Mouse (Mus musculus) thymus, adult 18-20 months (tissue): Measurements from ENCODE around the gene Aanat.

ENCODE experiments used
- DNase-seq, 2 experiments: peaks; one replicate each; pipeline ENCODE4 v3.0.0; 2022; ENCODE audit warnings: mixed read lengths in 2 of 2

Gene Aanat

DNA sequence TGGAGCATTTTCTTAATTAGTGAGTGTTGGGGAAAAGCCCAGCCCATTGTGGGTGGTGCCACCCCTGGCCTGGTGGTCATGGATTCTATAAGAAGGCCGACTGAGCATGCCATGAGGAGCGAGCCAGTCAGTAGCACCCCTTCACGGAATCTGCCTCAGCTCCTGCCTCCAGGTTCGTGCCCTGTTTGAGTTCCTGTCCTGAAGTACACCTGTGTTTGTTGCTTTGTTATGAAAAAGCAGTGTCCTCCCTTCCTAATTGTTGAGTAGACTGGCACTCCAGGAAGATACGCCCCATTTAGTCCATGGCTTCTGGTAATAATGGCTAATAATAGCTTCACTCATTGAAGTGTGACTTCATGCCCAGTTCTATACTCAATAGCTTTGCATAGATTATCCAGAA, at the start of gene Aanat:
Aanat (plus strand) TSS at position 123 of the 400 bp plus-strand sequence.
- no peak for DNase-seq

DNA sequence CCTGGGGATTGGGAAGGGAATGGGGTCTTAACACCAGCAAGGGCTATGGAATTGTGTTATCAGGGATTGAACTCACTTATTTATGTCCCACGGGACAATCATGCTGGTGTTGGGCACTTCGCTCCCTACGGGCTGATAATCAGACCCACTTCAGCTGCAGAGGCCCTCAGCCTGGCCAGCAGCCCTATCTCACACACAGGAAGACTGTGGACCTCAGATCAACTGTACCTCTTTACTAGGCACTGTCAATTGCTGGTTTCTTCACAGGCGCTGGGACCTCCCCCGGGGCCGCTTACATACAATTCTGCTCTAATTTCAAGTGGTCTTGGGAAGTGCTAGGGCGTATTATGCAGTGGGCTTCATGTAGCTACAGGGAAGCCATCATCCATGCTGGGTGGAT, 49.5 kb upstream of the Aanat start:
- DNase-seq = no peak

DNA sequence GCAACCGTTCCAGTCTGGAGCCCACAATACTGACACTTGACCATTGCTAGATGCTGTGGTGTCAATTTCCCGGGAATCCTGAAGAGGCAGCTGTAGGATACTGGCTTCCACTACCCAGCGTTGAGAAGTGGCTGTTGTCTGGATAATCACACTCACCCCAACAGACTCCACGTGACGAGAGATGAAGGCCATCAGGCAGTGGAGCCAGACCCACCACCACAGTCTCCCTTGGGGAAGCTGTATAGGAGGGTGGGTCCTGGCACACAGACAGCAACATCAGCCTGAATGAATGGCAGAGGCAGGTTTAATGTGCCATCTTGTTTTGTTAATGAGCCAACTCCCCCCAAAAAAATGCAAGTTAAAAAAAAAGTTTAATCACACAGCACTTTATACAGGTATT, 48.8 kb upstream of the Aanat start:
- DNase-seq = no peak

DNA sequence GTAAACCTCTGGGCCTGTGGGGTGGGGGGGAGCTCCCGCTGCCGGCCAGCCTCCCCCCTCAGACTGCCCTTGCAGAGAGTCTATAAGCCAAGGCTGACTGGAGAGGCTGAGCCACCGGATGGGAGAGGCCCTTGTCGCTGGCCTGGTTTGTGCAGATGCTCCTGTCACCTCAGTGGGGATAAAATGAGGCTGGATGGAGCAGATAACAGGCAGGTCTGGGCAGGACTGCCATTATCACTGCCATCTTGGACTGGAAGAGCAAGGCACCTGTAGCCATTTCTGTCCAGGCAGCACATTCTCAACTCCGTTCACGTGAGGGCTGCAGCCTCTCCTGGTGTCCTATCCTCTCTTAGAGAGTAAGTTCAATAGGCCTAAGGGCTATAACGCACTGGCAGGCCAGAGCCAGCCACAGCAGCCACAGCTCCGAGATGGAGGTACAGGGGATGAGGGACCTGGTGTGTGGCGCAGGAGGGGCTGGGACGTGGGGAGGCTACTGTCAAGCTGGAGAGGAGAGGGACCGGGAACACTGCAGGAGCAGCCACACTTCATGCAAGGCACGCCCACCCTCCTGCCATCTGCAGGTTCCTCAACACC, 48.0 kb upstream of the Aanat start:
- no peak for DNase-seq

DNA sequence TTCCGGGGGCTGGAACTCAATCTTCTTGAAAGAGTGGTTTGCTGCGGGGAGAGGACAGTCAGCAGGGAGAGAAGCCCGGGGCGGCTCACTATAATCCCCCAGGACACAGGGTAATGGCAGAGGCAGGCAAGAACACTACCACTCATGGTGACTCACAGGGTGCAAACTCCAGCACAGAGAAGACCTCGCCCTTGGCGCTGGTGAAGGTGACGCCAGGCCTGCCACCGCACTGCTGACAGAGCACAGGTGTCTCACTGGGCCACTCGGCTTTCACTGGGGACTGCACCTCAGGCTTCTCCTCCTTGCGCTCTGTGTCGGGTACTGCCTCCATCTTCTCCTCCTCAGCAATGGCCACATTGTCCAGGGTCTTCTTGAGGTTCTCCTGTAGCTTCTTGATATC, 45.0 kb upstream of the Aanat start:
- DNase-seq = no peak

DNA sequence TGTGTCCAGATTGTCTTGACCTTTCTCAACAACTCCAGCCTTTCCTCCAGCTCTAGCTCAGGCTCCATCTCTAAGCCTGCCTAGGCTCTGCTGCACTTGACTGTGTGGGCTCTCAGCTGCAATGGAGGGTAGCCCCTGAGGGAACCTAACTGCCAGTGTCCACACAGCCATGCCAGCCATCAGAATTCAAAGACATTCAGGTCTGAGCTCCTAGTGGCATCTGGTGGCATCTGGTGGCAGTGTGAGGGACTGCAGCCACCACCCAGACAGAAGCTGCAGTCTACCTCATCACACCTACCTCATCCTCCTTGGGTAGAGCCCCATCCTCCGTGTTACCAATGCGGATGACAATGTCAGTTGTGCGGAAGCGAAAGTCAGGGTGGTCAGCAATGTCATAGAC, 43.1 kb upstream of the Aanat start:
- no peak for DNase-seq

DNA sequence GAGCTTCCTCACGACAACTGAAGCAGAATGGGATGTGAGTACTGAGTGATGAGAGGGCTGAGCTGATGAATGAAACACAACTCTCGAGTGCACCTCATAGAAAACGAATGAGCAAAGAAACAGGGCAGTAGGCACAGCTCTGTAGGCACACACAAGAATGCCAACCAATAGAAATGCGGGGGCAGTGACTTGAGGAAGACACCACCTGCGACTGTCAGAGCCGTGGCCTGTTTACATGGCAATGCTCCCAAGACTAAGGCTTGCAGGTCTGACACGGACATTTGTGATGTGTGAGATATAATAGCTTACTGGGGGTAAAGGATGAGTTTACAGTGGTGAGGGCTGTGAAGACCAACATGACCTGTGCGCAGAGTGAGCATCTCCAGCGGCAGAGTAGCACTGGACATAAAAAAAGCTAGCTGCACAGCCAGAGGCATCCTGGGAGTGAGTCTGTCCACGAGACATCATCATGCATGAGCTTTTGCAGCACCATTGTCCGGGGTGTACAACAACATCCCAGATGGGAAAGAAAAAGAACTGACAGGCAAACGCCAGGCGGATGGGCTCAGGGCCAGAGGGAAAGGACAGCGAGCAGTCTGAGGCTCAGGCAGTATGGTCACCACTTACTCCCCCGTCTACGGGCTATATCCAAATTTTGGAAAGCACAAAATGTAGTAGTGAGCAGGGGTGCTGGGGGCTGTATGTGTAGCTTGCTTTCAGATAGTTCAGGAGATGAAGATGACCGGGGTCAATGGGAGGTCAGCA, 38.8 kb upstream of the Aanat start:
- DNase-seq = no peak

DNA sequence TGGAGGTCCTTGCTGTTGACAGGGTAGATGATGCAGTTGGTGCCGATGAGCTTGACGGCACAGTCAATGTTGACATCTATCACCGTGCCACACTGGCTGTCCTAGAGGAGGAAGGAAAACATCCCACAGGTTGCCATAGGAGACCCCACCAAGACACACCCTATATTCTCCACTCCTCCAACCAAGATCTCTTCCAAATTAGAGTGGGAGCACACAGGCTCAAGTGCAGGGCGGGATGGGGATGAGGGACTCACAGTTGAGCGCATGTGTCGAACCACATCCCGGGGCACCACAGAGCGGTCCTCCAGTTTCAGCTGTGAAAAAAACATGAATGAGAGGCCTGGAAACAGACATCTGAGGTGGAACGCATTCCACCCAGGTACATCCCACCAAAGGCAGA, 37.5 kb upstream of the Aanat start:
- no peak for DNase-seq

DNA sequence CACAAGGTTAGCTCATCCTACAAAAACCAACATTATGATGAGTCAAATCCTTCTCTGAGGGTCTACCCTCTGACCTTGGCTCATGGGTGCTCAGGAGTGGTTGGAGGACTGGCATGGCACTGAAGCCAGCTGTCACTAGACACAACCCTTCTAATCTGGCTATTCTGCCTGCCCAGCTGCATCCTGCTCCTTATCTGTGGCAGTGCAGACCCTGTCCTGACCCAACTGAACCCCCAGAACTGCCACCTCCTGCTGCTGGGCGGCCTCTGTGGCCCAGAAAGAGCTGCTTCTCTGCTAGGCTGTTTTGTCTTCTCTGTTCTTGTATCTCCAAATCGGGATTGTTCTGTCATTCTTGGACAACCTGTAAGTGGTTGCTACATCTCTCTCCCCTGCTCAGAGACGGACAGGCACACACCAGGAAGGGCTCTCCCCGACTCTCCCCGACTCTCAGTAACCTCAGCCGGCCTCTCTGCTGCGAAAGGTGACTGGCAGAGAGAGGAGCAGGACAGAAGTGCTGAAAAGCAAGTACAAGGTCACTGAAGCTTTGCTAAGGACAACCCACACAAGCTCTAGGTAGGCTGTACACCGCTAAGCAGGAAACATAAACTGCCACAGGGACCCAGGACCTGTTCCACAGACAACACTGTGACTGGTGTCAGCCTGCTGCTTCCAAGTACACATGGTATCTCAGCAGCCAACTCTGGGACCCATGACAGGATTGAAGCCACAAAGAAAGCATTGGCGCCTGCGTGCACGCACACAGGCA, 36.8 kb upstream of the Aanat start:
- DNase-seq = no peak

DNA sequence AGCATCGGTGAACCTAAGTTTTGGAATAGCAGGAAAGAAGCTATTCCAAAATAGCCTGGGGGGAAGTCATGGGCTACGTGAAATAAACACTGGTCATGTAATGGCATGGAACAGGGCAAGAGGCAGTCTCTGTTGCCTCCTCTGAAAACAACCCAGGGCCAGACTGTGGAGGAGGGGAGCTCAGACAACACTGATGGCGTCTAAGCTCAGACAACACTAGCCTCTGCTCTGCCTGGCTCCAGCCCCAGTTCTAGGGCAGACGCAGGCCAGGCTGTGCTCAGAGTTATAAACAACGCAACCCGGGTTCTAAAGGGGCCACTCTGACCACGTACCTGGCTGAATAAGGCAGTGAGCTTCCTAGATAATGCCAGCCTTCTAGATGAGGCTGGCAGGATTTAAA, 35.5 kb upstream of the Aanat start:
- no peak for DNase-seq

DNA sequence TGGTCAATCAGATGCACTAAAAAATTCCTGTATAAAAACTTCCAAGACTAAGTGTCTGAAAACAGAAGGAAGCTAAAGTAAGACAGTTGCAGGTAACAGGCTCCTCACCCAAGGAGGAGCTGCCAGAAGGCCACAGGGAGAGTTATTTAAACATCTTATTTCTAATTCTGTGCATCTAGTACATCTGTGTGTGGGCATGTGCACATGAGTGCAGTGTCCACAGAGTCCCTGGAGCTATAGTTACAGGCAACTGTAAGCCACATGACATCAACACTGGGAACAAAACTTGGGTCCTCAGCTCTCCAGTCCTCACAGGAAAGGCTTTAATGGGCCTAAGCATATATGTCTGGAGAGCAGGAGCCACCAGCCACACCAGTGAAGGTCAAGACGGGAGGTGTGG, 34.0 kb upstream of the Aanat start:
- no peak for DNase-seq

DNA sequence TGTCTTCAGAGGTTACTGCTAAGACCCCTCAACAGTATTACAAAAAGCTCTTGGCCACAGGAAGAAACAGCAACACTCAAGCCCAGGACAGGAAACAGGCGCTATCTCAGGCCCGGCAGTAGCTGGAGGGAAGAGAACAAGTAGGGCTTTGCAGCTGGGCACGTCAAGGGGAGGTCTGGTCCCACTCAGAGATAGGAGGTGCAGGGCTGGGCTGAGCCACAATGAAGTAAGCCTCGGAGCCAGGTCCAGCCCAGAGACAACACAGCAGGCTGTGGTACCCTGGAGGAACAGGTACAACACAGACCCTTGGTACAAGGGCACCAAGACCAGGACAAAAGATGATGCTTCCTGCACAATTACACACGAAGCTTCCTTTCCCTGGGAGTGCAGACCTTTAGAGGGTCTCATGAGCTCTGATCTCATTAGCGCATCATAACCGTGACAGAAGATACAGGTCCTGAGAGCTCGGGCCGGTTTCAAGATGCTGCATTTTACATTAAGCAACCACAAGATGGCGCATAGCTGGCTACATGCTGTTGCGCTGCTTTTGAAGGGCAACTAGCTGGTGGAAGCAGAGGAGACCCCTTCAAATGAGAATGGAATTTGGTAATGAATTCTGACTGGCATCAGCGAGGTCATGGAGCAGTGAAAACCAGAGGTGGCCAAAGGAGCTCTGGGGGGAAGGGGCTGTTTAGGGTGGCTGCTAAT, 31.9 kb upstream of the Aanat start:
- no peak for DNase-seq

DNA sequence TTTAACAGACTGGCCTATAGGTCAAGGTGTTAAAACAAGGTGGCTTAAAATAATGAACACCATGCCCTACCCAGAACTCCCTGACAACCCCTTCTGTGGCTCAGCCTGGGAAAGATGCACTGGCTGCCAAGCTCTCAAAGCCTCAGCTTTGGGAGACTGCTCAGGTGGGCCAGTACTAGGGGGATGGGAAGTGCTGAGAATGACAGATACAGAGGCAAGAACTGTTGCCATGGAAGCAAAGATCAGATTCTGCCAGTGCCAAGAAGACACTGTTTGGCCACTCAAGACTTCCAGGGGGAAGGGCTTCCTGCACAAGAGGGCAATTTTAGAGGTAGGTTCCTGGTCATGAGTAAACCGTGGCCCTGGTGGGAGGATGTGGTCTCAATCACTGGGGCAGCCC, 30.7 kb upstream of the Aanat start:
- no peak for DNase-seq

DNA sequence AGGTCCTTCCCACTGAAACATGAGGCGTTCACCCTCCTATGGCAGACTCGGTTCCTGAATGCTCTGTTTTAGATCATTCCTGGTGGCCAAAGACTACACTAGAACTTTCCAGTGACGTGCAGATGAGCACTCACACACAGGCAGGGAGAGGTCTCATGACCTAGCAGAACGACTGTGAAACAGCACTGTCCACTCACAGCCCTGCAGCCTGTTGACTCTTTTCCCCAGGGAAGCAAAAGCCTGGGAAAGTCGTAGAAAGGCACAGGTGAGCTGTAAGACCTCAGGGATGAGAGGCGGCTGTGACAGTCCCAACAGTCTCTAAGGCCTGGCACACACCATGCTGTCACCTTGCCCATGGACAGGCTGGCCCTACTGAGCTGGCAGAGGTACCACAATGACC, 29.9 kb upstream of the Aanat start:
- no peak for DNase-seq

DNA sequence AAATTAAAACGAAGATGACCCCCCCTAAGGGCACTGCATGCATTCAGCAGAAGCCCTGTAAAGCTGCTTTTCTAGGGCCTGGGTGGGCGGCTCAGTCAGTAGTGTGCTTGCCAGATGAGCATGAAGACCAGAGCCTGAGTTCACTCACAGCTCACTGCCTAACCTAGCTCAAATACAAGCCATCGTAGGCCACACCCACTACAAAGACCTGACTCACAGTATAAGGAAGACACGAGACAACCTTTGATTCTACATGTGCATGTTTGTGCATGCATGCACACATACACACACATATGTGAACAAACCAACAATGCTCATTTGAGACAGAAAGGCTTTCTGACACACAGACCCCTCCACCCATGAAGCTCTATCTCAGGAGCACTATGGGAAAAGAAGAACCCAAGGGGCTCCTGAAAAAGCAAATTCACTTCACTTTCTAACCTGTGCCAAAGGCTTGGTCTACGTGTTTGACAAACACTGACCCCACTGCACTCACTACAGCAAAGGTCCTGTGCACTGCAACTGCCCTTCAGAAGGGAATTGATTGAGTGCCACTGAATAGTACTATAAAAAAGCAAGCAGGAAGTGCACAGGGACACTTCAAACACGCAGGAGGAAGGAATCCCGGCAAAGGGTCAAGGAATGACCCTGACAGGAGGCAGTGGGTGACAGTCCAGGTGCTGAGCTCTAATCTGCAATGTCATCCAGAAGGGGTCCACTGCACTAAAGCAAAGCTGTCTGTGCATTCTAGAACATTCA, 20.8 kb upstream of the Aanat start:
- DNase-seq = no peak

DNA sequence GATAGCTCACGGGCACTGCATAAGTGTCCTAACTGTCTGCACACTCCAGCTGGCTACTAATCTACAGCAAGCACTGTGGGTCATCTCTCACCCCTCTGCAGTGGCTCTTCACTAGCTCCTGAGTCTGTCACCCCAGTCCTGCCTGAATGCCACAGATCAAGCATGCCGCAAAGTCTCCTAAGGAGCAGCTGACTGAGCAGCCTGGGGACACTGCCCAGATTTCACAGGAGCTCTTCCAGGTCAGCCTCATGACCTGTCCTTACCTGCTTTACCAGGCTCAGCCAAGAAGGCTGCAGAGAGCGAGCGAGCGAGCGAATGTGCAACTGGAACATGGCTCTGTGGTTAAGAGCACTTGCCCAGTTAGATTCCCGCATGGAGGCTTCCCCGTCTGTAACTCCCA, 18.7 kb upstream of the Aanat start:
- DNase-seq = no peak

DNA sequence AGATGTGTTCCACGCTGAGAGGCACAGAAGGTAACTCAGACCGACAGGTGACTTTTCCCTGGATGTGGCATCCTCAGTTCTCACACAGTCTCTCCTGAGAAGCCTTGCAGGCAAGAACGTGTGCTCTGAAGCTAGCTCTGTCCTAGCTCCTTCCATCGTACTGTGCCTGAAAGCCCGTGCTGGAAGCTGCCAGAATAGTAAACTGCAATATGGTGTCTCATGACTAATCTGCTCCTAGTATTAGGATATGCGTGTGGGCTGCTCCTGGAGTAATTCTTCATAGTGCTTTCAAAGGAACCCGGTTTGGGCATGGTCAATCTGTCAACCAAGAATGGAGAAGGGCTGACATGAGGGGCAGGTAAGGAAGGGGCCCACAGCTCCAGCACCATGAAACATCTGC, 15.4 kb upstream of the Aanat start:
- DNase-seq = no peak

DNA sequence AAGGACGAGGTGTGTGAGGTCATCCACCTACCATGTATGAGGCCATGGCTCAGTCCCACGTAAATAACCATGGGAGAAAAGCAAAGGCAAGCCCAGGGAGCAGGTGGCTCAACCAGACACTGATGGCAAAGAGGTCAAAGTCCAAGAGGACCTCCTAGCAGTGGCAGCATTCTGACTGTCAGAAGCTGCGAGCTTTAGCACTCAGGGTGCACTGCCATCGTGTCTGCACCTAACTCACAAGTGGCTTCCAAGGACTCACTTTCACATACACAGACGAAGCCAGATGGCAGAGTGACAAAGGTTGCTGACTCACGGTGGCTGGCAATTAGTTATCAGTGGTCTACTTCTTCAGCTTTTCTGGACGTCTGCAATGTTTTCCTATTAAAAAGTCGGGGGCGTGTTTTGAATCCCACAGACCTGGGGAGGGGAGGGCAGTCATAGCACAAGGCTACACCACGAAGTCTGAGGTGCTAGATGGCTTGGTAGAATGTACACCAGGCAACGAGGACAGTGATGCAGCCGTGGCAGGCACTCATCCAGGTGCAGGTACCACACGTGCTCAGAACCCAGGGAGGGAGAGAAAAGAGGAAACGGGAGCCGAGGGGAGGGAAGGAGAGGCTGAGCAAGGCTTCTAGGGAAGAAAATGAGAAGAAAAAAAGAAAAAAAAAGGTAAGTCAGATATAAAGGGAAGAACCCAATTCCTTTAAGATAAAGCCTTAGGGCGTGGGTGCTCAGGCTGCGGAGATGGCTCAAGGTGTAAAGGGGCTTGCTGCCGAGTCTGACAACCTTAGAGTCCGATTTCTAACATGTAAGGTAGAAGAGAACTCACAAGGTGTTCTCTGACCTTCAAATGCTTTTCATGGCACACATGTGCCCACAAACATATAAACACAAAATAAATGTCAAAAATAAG, 14.2 kb upstream of the Aanat start:
- DNase-seq = no peak

DNA sequence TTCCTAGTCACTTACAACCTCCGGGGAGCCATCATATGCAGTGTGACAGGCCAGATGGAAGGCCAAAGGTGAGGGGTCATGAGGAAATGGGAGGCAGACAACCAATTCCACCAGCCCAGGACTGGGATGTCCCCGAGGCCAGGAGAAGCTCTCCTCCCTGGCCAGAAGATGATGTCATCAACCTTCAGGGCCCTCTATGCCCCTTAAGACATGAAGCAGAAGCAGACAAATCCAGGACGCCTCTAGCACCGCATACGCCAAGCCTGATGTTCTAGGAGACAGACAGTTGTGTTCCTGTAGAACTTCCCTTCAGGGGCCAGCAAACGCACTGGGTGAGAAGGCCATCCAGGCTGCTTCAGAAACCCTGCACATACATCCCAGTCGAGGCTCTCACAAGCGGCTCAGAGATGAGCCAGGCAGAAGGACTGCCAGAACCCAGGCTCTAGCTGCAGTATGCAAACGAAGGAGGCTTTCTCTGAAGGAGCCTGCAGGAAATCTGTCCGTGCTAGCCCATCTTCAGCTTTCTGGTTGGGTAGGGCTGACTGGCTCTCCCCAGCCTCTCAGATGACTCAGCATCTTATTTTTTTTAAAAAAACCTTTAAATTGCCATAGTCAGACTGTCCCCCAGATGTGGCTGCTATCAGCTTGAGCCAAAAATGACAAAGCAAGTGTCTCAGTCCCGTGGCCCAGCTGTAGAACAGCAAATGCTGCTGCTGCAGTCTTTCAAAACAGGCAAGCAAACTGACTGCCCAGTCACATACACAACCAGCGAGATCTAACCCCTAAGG, 13.3 kb upstream of the Aanat start:
- DNase-seq = no peak

DNA sequence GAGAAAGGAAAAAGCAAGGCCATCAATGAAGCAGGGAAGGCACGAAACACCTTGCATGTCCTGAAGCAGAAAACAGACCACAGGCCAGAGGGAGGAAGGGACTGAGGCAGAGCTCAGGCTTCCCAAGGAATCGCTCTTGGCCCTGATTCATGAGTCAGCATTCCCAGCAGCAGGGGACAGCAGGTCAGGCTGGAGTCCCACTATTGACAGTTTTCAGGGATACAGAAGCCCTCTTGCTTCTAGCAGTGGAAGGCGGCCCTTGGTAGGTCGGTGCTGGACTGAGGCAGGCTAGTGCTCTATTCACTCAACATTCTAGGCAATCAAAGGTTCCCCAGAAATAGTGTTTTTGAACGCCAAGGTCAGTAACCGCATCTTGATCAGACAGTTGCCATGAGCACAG, 11.7 kb upstream of the Aanat start:
- DNase-seq = no peak

DNA sequence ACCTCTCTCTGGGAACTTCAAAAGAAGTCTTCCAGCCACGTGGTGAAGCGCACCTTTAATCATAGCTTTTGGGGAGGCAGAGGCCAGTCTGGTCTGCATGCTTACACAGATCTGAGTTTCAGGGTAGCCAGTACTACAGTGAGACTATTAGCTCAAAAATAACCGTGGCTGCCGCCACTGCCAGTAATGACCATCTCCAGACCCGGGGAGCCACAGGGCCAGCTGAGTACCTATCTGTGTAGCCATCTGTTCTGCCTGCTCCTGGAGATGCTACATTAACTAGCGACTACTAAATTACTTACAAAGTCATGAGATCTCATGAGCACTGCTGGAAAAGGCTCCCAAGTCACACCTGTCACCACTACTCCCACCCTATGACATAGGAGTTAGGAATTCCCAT, 11.2 kb upstream of the Aanat start:
- no peak for DNase-seq
